Mouse (Mus musculus): Measurements from ENCODE around the gene Gm10720. TPM values are rescaled to one million over a fixed set of nuclear protein-coding genes. Genes with fewer than 3 reads are reported as not detected.
"Not testable (repeated sequence)": the region's sequence is repeated elsewhere in the genome, so short reads cannot be mapped to it uniquely, and the experiment has no call there.

Gene Gm10720
- total RNA-seq, 1 experiment from 2014 or later = not detected

- ATAC-seq (replicated peaks; ENCODE audit: low read depth, poor library complexity, severe bottlenecking) = not testable (repeated sequence)
These were observed 8.7 kb downstream of the Gm10720 start for GRCm38 (mm10) chr9:3023985-3024648.

- not testable (repeated sequence) for ATAC-seq (replicated peaks; ENCODE audit: low read depth, poor library complexity, severe bottlenecking)
These were observed 9.5 kb downstream of the Gm10720 start, which contains the start of gene Gm10717 for GRCm38 (mm10) chr9:3024912-3025467. TSS of gene Gm10717 (plus strand) at chr9:3025417.

- ATAC-seq (replicated peaks; ENCODE audit: low read depth, poor library complexity, severe bottlenecking) = not testable (repeated sequence)
These were observed 10.2 kb downstream of the Gm10720 start for GRCm38 (mm10) chr9:3025653-3026052.

- ATAC-seq (replicated peaks; ENCODE audit: low read depth, poor library complexity, severe bottlenecking) = not testable (repeated sequence)
These were observed 10.7 kb downstream of the Gm10720 start for GRCm38 (mm10) chr9:3026136-3026535.

GRCm38 (mm10) chr9:3026741-3027140 is 11.3 kb downstream of the Gm10720 start:
- ATAC-seq (replicated peaks; ENCODE audit: low read depth, poor library complexity, severe bottlenecking) = not testable (repeated sequence)

- ATAC-seq (replicated peaks; ENCODE audit: low read depth, poor library complexity, severe bottlenecking) = 0 out of 2 replicates have a peak, but pooled peaks have one; percentile 10
These were observed 11.7 kb downstream of the Gm10720 start for GRCm38 (mm10) chr9:3027200-3027599.

- ATAC-seq (replicated peaks; ENCODE audit: low read depth, poor library complexity, severe bottlenecking) = not testable (repeated sequence)
These were observed 14.0 kb downstream of the Gm10720 start for GRCm38 (mm10) chr9:3029276-3030000.

- not testable (repeated sequence) for ATAC-seq (replicated peaks; ENCODE audit: low read depth, poor library complexity, severe bottlenecking)
These were observed 15.3 kb downstream of the Gm10720 start for GRCm38 (mm10) chr9:3030677-3031318.

- not testable (repeated sequence) for ATAC-seq (replicated peaks; ENCODE audit: low read depth, poor library complexity, severe bottlenecking)
These were observed 18.8 kb downstream of the Gm10720 start, which contains the start of gene Gm17535 for GRCm38 (mm10) chr9:3034299-3034698. TSS of gene Gm17535 (plus strand) at chr9:3034599.

GRCm38 (mm10) chr9:3036577-3036976 is 21.1 kb downstream of the Gm10720 start, which contains the start of gene Gm10715:
TSS of gene Gm10715 (plus strand) at chr9:3036877.
- ATAC-seq (replicated peaks; ENCODE audit: low read depth, poor library complexity, severe bottlenecking) = not testable (repeated sequence)

GRCm38 (mm10) chr9:3038161-3038560 is 22.7 kb downstream of the Gm10720 start:
- ATAC-seq (replicated peaks; ENCODE audit: low read depth, poor library complexity, severe bottlenecking) = not testable (repeated sequence)

Other genes starting within 250 kb of the Gm10720 start
- gene Gm10722, start 14.7 kb upstream of the Gm10720 start, total RNA-seq (2017) = 0.58 TPM in 1 of 2 replicates, not detected in the other
- 0.69 TPM in 1 of 2 replicates, not detected in the other for gene Gm11168, start 12.3 kb upstream of the Gm10720 start, total RNA-seq (2017)
- gene Gm10721, start 2.5 kb upstream of the Gm10720 start, total RNA-seq (2017) = not detected in 2 replicates
- not detected in 2 replicates for gene Gm10719, start 1.8 kb downstream of the Gm10720 start, total RNA-seq (2017)
- gene Gm10718, start 7.9 kb downstream of the Gm10720 start, total RNA-seq (2017) = 0.69 TPM in 1 of 2 replicates, not detected in the other
- gene Gm10717, start 9.8 kb downstream of the Gm10720 start, total RNA-seq (2017) = 3.5 TPM in 1 of 2 replicates, not detected in the other
- gene Gm17535, start 18.9 kb downstream of the Gm10720 start, total RNA-seq (2017) = not detected in 2 replicates
- gene Gm10715, start 21.2 kb downstream of the Gm10720 start, total RNA-seq (2017) = 1.8 TPM in 1 of 2 replicates, not detected in the other